Mouse (Mus musculus) heart, adult 11 months (tissue): ENCODE results near the gene Nav3.

Source experiments
- DNase-seq: peaks from one replicate; pipeline ENCODE4 v3.0.0; 2022

Nav3 gene

DNA sequence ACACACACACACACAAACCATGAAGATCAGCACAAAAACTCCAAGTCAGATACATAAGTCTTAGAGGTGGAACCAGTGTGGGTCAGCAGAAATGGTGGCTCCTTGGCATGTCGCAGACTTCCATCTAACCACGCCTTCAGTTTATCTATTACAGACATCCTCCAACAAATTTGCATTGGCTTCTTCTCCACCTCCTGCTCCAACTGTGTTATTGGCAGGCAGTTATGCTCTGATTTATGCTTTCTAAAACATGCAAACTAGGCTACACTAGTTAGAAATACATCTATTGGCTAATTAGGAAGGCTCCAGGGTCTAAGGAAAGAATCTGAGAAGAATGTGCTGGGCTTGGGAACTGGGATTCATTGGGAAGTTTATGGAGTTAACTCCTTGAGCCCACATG is 75.2 kb downstream of the Nav3 start:
- DNase-seq, result peak; percentile 22

DNA sequence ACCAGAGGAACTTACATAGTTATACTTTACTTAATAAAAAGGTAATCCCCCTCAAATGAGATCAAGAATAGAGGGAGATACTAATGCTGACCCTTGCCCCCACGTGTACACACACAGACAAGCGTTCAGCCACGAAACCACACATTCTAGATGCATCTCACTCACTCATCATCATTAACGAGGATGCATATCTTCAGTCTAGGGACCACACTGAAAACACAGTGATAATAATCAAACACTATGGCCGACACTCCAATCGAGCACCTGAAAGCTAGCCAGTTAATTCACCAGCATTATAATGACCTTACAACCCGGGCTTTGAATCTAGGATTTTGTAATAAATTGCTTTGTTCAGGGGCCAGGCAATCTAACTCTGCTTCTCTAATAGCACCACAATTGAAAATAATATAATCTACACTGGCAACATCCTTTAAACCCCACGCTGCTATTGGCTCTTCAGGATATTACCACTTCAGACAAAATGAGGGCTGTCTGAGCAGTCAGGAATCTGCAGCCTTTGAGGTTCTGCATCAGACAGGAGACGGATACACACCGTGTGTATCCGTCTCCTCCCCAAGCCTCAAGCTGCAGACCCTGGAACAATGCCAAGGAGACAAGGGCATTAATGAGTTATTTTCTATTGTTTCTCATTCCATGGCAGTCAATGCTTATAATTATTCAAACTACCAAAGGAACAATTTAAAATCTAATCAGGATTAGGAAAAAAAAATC is 83.1 kb downstream of the Nav3 start:
- peak; percentile 61 for DNase-seq

- peak; percentile 87 for DNase-seq
Measured at GRCm38 (mm10) chr10:110352148-110352547, 103.9 kb downstream of the Nav3 start.

DNA sequence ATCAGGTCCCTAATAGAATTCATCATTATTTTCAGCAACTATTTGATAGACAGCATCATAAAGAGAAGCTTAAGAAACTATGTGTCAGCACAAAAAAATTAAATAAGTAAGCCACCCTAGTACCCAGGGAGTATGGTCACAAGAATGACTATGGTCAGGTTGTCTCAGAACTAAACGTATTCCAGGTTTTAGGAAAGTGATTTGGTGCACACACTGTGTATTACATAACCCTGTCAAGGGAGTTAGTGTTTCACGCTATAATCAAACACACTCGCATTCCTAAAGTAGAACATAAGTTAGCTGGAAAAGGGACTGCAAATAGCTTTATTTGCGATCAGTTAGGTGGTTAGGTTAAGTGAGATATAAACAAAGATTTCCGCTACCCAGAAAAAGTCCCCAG is 126.0 kb downstream of the Nav3 start:
- DNase-seq, result no peak

DNA sequence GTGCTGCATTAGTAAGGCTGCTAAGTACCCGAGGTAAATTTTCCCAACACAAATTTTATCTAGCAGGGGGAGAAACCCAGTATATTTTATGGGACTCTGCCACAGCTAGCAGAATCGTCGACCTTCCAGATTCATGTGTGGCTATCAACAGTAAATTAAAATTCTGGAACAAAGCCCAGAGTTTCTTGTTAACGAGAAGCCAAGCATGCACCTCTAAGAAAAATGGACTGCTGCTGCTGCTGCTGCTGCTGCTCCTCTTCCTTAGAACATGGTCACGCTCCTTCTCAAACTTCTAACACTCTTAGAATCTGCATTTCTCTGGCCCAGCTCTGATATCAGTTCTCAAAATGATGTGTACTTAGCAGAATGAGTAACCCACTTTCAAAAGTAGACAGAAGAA is 126.4 kb downstream of the Nav3 start:
- DNase-seq, result no peak

DNA sequence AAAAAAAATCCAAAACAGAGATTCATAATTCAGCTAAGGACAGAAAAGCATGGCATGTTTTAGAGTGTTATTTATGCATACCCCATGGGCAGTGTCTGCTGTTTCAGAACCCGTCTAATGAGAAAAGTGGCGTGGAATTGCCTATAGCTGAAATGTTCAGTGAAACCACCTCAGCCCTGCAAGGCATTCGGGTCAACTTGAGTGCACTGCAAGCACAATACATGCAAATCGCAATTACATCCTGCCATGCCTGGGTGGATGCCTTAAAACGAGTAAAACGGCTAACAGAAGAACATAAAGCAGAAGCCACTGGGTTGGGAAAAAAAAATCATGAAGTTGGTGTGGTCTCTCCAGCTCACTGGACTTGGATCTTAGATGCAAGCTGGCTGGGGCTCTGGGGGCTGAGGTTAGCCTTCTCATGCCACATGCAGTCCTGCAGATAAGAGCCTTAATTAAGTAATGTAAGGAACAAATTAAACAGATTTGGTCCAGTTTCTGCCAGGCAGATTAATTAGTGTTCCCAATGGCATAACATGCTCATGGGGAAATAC is 133.8 kb downstream of the Nav3 start:
- no peak for DNase-seq

DNA sequence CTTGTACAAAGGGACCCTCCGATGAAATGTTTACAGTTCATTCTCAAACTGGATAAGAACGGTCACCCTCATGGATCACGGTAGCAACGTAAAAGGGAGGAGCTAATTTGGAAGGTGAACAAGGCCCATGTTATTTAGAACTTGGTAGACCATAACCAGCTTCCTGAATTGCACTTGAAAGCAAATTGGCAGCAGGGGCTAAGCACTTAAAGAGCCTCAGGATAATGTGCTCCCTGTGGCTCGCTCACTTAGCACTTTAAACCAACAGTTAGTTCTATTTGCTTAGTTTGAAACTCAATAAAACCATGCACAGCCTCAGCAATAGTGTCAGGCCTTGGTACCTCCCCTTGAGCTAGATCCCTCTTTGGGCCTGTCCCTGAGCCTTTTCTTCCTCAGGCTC is 138.7 kb downstream of the Nav3 start:
- no peak for DNase-seq

GRCm38 (mm10) chr10:110314525-110314924 is 141.5 kb downstream of the Nav3 start:
- DNase-seq, result no peak

- DNase-seq, result no peak
Measured at GRCm38 (mm10) chr10:110313959-110314358, 142.0 kb downstream of the Nav3 start.

DNA sequence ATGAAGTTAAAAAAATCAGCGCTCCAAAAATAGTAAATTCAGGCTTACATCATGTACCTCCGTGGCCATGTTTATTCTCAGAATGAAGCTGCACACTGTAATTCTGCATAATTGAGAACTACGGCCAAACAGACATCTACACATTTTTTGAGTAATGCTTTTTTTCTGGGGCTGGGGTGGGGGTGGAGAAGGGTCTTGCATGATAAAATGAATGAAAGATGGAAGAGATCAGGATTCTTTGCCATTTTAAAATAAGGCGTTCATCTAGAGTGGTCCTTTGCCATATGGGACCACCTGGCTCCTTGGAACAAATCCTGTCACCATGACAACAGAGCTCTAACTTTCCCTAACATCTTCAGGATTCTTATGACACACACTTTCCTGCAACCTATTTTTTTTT is 146.5 kb downstream of the Nav3 start:
- no peak for DNase-seq

GRCm38 (mm10) chr10:110305609-110306008 is 150.4 kb downstream of the Nav3 start:
- no peak for DNase-seq

DNA sequence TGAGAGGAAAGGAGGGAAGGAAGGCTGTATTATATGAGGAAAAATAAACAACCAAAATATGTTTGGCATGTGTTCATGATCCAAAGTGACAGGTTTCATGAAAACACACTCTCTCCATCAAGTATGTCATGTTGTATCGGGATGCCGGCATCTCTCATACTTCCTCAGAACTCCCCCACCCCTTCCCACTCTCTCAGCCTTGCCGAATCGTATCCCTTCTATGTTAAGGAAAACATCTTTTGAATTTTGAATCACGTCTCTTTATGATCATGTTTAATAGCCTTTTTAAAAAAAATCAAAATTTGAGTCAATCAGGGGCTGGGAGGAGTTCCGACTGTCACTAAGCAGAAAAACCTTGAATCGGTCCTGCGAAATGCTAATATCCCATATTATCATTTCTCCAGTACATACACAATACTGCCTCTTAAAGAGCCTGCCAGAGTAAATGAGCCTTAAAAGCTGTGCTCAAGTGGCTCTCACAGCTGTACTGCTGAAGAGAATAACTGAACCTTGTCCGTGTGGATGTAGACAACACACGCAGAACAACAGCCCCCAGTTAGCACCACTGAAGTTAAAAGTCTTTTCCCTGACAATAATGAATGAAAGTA is 165.9 kb downstream of the Nav3 start:
- DNase-seq, result no peak

- no peak for DNase-seq
Measured at GRCm38 (mm10) chr10:110283879-110284278, 172.1 kb downstream of the Nav3 start.

- no peak for DNase-seq
Measured at GRCm38 (mm10) chr10:110272818-110273217, 183.2 kb downstream of the Nav3 start.

DNA sequence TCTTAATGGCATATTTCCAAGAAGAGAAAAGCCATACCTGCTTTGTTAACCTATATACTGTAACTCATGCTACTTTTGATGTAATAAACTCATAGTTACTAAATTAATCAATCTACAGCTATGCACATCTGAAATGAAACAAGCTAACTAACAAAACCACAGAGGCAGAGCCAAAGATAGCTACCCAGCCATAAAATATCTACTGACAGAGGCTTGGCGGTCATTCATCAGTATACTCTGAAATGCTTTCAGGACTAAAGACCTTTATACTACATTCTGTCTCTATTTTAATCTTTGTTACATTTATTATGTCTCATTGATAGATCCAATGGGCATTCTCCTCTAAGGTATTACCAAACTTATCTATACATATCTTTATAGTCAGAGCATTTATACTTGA is 185.4 kb downstream of the Nav3 start:
- no peak for DNase-seq

- no peak for DNase-seq
Measured at GRCm38 (mm10) chr10:110242128-110242561, 213.9 kb downstream of the Nav3 start.

DNA sequence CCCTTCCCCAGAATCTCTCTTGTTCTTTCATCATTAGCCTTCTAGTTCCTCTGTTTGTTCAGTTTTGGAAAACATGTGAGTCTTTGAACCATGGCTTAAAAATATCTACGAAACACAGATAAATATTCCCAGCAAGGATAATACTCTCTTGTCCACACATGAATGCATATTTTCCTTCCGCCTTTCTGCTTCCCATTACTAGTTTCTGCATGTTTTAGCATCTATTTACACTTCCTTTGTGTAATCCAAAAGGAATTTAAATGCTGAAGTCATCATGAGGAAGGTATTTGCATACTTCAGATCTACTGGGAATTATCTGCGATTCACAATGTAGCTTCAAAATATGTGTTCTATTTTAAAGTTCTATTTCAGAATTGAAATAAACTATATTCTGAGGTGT is 215.3 kb downstream of the Nav3 start:
- DNase-seq, result no peak

- DNase-seq, result no peak
Measured at GRCm38 (mm10) chr10:110233307-110233930, 222.6 kb downstream of the Nav3 start.

- no peak for DNase-seq
Measured at GRCm38 (mm10) chr10:110206411-110206810, 249.6 kb downstream of the Nav3 start.

DNA sequence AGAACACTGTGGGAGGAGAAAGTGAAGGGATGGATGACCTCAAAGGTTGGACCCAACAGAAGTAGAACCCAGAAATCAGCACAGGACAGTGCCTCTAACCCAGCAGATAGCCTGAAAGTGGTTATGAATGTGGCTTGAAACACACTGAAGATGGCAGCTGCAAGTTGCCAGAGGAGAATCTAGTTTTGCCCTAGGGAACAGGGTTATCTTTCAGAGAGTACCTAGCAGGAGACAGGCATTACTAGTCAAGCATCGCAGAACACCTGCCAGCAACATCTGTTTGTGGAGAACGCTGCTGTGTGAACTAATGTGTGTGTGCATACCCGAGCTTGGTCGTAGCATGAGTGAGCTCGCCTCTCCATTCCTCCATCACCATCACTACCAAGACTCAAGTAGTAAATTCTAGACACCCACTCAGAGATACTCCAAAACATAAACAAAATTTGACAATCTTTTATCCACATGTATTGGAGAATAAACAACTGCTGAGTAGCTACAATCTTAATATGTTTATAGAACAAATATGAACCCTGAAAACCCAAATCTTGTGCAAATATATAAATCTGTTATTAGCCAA is 251.8 kb downstream of the Nav3 start:
- DNase-seq, result peak; percentile 61

GRCm38 (mm10) chr10:110192881-110193280 is 263.1 kb downstream of the Nav3 start:
- DNase-seq, result no peak

GRCm38 (mm10) chr10:110192026-110192805 is 263.8 kb downstream of the Nav3 start:
- DNase-seq, result no peak

DNA sequence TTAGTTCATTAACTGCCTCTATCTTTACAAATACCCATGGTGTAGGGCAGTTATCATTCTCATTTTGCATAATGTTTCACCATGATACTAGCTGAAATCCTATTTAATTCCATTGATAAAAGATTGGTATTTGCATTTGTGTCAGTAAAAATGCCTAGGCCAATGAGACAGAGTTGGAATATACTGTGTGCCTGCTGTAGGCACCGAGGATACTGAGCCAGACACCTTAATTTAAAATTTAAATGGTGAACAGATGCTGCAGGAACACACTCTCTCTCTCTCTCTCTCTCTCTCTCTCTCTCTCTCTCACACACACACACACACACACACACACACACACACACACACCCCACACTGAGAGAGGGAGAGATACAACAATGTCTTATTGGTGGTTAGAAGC is 269.8 kb downstream of the Nav3 start:
- no peak for DNase-seq
